Mouse (Mus musculus): Measurements from ENCODE around the gene Pax5. TPM values are rescaled to one million over a fixed set of nuclear protein-coding genes. Genes with fewer than 3 reads are reported as not detected.
A peak's percentile ranks its signal among the peaks of the same experiment; 100 is the strongest.

The Pax5 gene
- total RNA-seq, 2 experiments from 2014 or later, result 0.05 to 0.09 TPM

DNA sequence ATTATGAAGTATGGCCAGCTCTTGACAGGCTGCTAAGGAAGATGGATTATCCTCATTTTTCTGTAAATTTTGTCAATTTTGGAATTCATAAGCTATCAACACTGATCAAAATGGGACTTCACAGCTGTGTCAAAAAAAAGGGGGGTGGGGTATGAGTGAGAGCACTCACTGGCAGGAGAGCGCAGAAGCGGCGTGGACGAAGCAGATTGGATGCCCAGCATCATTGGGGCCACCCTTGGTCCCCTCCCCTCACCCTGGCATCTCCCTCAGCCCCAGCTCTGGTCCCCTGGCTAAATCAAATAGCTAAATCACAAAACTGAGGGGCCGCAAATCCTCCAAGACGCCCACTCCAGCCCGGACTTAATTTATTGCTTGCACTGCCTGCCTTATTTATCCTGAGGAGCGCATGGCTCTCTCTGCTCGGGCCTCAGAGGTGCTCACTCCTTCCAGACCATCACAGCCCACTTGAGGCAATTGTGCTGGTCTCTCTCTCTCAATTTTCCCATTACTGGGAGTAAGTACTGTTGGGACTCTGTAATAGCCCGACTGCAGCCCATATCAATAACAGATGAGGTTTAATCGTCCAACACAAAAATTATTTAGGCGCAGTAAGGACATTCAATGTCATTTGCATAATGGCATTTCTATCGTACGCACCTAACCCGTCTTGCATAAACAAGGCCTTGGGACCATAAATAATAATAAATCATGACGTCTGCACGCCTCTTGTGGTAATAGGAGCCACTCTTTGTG is 87.4 kb downstream of the Pax5 start:
- DNase-seq (ENCODE audit: low spot score in 2 of 2), result no peak
- intact Hi-C loops (cut with DNase I), result no loop called here

DNA sequence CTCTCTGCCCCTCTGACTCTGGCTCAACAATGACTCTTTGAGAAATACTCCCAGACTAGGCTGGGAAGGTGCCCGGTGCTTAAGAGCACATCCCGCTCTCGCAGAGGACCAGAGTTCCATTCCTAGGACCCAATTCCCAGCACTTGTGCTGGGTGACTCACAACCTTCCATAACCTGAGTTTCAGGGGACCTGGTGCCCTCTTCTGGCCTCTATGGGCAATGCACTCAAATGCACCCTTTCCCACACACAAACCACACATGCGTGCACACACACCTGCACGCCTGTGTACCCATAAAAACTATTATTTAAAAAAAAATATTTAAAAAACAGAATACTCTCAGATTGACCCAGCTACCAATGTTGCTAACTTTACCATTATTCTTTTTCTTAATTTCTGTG is 90.0 kb downstream of the Pax5 start:
- no peak for DNase-seq (ENCODE audit: low spot score in 2 of 2)
- intact Hi-C loops (cut with DNase I), result no loop called here

DNA sequence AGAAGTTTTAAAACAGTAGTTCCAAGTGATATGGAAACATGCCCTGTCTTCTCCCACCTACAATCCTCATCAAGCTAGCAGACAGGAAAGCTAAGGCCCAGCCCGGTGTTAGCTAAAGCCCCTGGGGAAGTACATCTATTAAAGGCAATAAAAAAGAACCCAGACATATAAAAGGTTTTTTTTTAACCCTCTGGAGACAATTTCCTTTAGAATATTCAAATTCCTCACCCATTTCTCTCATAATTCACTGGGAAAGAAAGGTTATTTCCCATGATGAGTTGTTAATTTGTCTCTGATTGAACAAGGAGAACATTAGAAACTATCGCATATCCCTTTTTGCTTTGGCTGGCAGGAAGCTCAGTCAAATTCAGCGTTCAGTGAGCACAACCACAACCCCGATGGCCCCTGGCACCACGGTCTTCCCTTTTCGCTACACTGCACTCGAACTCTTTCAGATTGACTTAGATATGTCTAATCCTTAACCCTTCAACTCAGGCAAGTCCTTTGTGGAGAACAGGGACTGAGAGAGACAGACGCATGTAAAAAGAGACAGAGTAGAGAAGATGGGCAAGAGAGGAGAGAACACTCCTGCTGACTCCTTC is 96.1 kb downstream of the Pax5 start:
- intact Hi-C loops (cut with DNase I), result no loop called here
- no peak for DNase-seq (ENCODE audit: low spot score in 2 of 2)

DNA sequence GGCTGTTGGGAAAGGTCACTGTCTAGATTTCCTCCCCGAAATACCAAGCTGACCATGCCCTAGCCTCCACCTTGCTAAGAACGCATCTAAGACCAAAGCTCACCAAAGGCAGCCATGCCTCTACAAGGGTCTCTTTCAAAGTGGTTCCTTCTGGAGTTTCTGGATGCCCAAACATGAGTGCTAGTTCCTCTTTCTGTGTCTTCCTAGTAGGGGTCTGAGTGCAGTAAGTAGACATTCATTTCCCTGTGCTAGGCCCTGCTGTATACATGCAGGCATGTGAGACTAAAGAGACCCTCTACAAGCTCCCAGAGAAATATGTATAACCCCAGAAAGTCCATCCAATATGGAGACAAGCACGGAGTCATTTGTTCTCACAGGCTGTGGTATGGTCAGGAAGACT is 97.9 kb downstream of the Pax5 start:
- intact Hi-C loops (cut with DNase I), result no loop called here
- no peak for DNase-seq (ENCODE audit: low spot score in 2 of 2)

DNA sequence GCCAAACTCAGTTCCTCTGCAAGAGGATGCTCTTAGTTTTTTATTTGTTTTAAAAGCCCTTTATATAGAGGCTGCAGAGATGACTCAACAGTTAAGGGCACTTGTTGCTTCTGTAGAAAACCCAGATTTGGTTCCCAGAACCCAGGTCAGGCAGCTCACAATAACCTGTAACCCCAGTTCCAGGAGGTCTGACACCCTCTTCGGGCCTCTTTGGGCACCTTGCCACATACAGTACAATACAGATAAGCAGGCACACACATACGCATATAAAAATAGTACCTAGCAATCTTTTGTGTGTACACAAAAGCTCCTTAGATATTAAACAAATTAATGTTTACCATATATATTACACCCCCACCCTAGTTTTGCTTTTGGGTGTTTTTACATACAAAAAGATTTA is 104.8 kb downstream of the Pax5 start:
- DNase-seq (ENCODE audit: low spot score in 2 of 2), result no peak
- intact Hi-C loops (cut with DNase I), result no loop called here

DNA sequence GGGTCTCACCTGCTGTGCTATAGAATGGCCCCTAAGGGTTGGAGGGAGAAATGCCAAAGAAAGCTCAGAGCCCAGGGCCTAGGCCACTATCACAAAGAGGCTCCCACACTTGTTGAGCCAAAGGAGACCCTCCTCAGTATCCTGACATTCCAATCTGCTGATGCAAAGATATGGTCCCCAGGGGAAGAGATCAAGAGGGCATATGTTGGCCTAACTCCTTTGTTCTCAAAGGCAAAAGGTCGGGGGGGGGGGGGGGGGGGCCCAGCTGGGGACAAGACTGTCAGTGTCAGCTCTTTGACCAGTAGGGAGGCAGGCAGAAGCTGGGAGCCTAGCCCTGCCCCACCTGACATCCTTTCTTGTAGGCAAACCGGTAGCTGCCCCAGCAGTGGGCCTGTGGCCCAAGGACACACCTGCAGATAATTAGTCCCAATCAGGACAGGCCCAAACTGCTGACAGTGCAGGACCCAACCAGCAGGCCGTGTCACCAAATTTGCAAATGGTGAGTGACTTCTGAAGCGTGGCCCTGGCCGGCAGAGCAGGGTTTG is 108.0 kb downstream of the Pax5 start:
- no peak for DNase-seq (ENCODE audit: low spot score in 2 of 2)
- intact Hi-C loops (cut with DNase I), result no loop called here

DNA sequence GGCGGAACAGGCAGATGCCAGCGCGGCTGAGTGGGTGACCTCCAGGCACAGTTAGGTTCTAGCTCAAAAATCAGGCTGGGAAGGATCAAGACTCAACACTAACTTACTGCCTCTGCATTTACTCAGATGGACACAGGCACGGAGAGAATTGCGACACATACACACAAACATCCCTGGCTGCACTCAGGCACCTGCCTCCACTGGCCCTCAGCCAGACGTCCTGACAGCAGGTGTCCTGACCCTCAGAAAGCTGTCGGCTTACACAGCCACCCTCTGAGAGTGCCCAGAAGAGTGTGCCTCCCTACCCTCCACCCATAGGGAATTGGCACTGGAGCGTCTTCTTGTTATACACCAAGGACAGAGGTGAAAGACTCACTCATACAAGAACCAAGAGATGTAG is 108.9 kb downstream of the Pax5 start:
- peak in 1 of 2 experiments; percentile 4 for DNase-seq (ENCODE audit: low spot score in 2 of 2)
- intact Hi-C loops (cut with DNase I), result no loop called here

DNA sequence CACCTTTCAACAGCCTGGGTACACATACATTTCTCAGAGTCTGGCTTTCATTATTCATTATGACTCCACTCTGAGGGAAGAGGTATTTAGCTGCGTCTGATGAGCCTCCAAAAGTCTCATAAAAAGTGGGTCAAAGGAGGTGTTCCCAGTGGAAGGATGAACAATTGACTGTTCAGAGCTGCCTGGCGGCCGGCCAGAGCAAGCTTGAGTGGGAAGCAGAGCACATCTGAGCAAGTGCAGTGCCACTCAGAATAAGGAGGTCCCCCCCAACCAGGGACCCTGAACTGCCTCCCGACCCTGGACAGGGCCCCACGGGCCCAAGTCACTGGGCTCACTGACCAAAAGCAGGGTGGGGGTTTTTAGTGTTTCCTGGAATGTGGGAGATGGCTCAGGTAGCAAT is 109.4 kb downstream of the Pax5 start:
- intact Hi-C loops (cut with DNase I), result no loop called here
- peak; percentile 25 to 44 for DNase-seq (ENCODE audit: low spot score in 2 of 2)

DNA sequence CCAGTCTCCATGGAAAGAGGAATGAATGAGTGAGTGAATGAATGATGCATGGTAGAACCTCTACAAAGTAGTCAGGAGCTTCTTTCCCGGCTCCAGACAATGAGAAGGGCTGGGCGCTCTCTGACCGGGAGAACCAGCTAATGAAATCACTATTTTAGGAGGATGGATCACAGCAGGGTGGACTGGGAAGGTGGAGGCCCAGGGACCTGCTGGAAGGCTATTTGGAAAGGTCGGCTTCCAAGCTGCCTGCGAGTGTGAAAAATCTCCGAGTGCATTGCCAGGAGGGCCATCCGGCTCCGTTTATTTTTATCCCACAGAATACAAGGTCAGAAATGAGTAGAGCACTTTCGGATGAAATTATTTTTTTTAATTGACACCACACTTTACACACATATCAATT is 112.3 kb downstream of the Pax5 start:
- DNase-seq (ENCODE audit: low spot score in 2 of 2), result no peak
- intact Hi-C loops (cut with DNase I), result no loop called here

DNA sequence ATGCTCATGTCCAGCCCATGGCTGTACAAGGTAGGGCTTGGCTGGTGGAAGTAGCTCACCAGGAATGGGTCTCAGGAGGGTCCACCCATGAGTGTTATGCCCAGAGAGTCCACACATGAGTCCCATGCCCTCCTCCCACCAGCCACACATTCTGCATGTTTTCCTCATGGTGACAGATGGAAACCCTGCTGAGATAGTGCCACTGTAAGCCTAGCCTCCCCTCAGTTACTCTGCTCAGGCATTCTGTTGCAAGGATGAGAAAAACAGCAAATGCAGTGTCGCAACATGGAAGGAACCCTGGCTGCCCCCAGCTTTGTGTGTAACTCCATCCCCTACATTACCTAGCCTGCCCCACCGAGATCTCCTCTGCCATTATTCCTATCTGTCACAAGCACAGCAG is 117.2 kb downstream of the Pax5 start:
- intact Hi-C loops (cut with DNase I), result no loop called here
- no peak for DNase-seq (ENCODE audit: low spot score in 2 of 2)

DNA sequence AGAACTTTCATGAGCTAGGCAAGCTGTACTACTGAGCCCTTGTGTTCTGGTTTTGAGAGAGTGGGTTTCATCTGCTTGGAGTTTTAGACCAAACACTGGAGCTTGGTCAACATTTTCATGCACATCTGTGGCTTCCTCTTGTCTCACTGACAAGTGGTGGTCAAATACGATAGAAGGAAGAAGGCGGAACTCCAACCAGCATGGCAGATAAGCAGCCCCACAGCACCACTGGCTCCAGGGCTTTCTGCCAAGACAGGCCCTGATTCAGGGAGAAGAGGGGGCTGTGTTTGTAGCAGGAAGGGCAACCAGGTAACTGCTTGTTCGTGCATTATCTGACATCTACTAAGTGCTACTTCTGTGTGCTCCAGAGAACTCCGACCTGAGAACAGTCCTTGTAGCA is 127.6 kb downstream of the Pax5 start:
- no peak for DNase-seq (ENCODE audit: low spot score in 2 of 2)
- intact Hi-C loops (cut with DNase I), result no loop called here

DNA sequence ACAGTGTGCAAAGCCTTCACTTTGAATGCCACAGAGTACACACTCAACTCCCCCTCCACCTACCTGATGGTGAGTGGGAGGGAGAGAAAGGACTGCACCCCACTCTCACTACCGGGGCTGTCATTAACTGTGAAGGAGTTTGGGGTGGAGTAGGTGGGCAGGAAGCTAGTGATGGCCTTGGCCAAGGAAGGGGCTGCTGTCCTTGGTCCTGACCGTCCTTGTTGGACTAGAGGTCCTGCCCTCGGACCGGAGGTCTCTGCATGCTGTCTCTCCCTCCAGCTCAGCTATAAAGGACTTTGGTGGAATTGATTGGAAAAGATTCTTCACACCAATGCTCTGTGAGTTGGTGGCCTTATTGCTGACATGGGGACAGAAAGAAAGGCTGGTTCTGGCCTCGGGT is 131.7 kb downstream of the Pax5 start:
- intact Hi-C loops (cut with DNase I), result loop anchor here (10.0 kb wide), 1 partner anchor 326 kb away; no protein-coding TSS in a partner anchor
- DNase-seq (ENCODE audit: low spot score in 2 of 2), result no peak

DNA sequence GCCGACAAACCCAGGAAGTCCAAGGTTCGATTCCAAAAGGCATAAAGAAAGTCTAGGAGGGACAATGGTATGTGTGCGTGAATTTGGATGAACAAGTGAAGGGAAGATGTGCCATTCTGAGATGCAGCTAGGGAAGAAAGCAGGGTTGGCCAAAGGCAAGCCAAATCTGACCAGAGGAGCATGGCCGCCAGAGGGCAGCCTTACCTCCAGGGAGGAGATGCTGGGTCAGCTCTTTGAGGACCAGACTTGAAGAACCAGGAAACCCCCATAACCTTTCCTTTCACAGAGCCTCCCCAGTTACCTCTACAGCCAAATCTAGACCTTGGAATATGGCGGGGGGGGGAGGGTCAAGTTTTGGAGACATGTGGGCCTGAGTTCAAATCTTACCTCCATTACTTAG is 133.0 kb downstream of the Pax5 start:
- intact Hi-C loops (cut with DNase I), result loop anchor here (10.0 kb wide), 1 partner anchor 328 kb away; no protein-coding TSS in a partner anchor
- DNase-seq (ENCODE audit: low spot score in 2 of 2), result peak in 1 of 2 experiments; percentile 20

DNA sequence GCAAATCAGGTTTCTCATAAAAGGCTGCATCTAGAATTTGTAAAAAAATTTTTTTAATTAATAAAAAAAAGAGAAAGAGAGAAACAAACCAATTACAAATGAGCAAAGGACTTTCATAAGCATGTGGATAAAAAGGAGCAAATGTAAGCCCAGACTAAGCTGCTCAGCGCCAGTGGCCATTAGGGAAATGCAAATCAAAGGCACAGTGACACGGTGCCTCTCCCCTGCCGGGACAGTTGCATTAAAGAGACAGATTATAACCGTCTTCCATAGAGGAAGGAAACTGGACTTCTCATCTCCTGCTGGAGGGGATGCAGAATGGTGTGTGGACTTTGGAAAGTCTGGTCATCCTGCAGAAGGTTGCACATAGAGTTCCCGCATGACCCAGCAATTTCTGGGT is 133.5 kb downstream of the Pax5 start:
- intact Hi-C loops (cut with DNase I), result loop anchor here (10.0 kb wide), 1 partner anchor 328 kb away; no protein-coding TSS in a partner anchor

DNA sequence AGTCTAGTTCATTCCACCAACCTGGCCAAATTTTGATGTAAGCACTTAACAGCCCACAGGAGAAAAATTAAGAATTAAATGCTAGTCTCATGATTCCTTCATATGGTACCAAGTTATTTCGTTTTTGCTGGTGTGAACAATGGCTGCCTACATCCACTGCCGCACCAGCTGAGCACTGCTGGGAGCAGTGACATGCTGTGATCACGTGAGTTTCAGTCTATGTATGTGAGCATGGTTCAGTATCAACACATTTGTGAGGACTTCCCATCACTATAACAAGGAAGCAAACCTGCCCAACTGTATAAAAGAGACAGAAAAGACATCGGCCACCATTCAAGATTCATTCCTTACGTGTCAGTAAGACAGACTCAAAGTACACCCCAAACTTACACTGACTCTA is 137.3 kb downstream of the Pax5 start:
- intact Hi-C loops (cut with DNase I), result loop anchor here (10.0 kb wide), 1 partner anchor 332 kb away; no protein-coding TSS in a partner anchor

More for the DNA sequence above, 133.5 kb downstream of the Pax5 start:
- DNase-seq (ENCODE audit: low spot score in 2 of 2), result no peak

DNA sequence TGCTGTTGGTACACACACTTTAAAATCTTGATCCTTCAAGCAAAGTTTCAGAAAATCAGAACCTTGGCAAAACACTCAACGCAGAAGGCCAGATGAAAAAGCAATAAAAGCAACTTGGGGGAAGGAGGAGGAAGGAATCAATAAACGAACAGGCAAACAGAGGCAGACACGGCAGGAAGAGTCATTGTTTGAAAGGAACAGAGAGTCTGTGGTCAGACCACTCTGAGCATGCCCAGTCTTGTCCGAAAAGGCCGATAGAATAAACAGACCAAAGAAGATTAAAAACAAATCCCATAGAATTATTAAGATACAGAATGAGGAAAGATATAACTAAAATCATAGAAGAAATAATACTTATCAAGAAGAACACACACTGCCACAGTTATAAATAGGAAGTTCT is 137.9 kb downstream of the Pax5 start:
- intact Hi-C loops (cut with DNase I), result loop anchor here (10.0 kb wide), 1 partner anchor 332 kb away; no protein-coding TSS in a partner anchor

More for the DNA sequence above, 137.3 kb downstream of the Pax5 start:
- no peak for DNase-seq (ENCODE audit: low spot score in 2 of 2)

DNA sequence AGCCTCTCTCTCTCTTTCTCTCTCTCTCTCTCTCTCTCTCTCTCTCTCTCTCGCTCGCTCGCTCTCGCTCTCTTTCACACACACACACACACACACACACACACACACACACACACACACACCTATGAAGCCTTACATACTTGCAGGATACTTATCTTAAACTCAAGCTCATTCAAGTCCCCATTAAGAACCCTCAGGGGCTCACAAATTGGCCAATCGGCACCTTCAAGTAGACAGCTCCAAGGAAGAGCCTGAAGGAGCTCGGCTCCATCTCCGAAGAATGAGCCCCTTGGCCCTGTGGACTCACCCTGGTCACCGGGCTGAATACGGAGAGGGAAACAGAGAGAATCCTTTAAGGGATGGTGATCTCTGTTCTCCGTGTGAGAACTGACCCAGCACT is 141.1 kb downstream of the Pax5 start:
- intact Hi-C loops (cut with DNase I), result no loop called here
- no peak for DNase-seq (ENCODE audit: low spot score in 2 of 2)

More for the DNA sequence above, 137.9 kb downstream of the Pax5 start:
- no peak for DNase-seq (ENCODE audit: low spot score in 2 of 2)

DNA sequence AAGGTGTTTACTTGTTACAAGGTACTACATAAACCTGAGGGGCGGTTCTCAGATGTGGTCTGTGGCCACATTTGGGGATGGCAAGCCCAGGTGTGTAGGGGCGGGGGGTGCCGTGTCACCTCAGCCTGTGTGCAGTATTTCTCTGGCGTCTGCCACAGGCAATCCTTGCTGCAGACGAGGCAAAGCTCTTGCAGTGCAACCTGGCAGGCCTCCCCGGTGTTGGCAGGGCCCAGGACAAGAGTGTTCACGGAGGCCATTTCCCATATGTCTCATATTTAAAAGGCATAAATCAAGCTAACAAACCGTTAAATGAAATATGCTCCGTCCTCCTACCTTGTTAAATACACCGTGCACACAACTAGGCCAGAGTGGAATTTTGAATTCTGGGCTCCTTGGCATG is 141.6 kb downstream of the Pax5 start:
- no peak for DNase-seq (ENCODE audit: low spot score in 2 of 2)
- intact Hi-C loops (cut with DNase I), result no loop called here

DNA sequence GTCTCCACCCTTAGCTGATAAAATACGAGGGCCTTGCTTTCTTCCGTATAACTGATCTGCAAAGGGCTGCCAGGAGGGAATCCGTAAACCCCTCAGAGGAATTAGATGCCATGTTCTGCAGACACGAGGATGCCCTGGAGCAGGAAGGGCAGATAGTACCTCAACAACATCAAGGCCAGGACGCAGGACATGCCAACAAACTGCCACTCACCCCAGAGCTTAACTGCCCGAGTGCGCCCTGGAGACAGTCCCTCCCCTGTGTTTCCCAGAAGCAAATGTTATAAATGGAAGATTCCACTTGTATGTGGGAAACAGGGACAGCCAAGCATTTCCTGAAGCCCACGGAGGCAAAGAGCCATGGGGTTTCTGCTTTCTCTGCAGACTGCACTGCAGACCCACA is 143.9 kb downstream of the Pax5 start:
- DNase-seq (ENCODE audit: low spot score in 2 of 2), result no peak
- intact Hi-C loops (cut with DNase I), result no loop called here

DNA sequence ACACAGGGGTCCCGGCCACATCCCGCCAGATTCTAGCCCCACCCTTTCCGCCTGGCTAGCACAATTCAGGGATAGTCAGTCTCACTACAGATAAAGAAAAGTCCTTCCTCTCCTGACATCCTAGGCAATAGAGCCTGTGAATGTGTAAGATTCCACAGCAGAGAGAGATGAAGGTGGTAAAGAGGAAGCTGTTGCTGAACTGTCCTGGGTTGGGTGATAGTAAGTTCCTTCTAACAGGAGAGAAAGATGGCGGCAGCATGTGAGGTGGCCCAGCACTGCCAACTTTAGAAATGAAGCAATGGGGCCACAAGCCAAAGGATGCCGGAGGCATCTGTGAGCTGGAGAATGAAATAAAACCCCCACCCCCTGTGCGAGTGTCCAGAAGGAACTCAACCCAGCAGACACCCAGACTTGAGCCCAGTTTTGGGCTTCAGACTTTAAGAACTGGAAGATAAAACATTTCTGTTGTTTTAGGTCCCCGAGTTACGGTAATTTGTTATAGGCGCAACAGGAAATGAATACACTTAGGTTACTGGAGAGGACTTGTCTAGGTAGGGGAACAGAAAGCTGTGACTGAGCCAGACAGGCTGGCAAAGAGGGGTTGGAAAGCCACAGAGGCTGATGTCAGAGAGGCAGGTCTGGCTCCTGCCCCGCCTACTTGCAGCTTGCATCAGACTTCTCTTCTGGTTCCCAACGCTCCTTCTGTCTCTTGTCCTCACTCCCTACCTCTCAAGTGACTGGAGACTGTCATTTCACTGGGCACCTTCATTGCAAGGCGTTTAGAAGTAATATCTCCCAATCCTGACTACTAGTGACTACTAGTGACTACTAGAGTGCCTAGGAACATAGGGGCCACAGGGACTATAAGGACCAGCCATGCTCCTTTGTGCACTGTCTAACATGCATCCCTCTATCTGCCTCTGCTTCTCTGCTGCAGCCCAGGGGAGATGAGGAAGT is 144.9 kb downstream of the Pax5 start:
- no peak for DNase-seq (ENCODE audit: low spot score in 2 of 2)
- intact Hi-C loops (cut with DNase I), result no loop called here

Measured in left cerebral cortex, postnatal 36 days (tissue).